Mouse (Mus musculus) embryonic fibroblast, embryonic 13.5 days (primary cell): ENCODE results near the gene Naa16.

ENCODE experiments used
- CTCF ChIP-seq: IDR thresholded peaks from 2 replicates; pipeline ENCODE4 v1.5.1; 2011; ENCODE audit warnings: mild to moderate bottlenecking, control low read depth, low read length, moderate library complexity, borderline replicate concordance; ENCODE audit not compliant: insufficient read depth
- POLR2A ChIP-seq: IDR thresholded peaks from 2 replicates; pipeline ENCODE4 v1.6.1; 2011; ENCODE audit warnings: low read depth, mild to moderate bottlenecking, control low read depth, low read length, moderate library complexity

- TF ChIP-seq CTCF (no peak), POLR2A (no peak)
These were observed 114.6 kb downstream of the Naa16 start for GRCm38 (mm10) chr14:79275870-79276395.
